Mouse (Mus musculus): ENCODE results near the gene Zfp663.

DNA sequence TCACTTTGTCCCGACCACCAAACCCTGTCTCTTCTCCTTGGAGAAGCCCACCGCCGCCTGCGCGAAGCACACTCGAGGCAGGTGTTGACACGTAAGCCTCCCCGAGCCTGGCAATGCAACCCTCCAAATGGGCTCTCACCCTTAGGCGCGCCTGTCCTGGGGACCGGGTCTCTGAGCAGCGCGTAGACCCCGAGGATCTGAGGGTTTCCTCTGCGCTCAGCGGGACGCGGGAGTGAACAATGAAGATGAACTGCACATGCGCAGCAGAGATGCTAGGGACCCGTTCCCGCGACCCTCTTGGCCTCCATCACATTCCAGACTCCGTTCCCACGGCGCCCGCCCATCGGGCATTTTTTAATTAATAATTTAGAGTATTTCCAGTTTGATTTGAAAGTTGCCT is at the start of gene Zfp663:
- no peak for TF ChIP-seq CTCF (IDR thresholded peaks at IDR 0.05; ENCODE audit: low read depth)
- no peak for TF ChIP-seq EP300 (IDR thresholded peaks at IDR 0.05; ENCODE audit: low read depth)

All from liver, embryonic 14.5 days (tissue).